Mouse (Mus musculus) hematopoietic stem cell, adult 5-6 weeks (primary cell): ENCODE measurements at regions not wholly inside any gene's neighbourhood (a gene's known extent, or its start where the extent isn't known, plus 50 kb on each side); places are given as distances from the start of the nearest gene placed in this dataset.

Experiments used
- ATAC-seq, 2 experiments: fragments of 125-278 bp in 1 of 2; replicated peaks in 1 of 2; 2 replicates each; pipeline ENCODE4 v1.8.0; 2016 to 2017; ENCODE audit warnings: inconsistent platforms in 2 of 2, mild to moderate bottlenecking in 2 of 2, moderate number of reproducible peaks in 2 of 2, low read depth in 1 of 2, moderate TSS enrichment in 1 of 2; ENCODE audit not compliant: low FRiP score in 2 of 2, poor library complexity in 2 of 2, severe bottlenecking in 2 of 2, insufficient read depth in 1 of 2, low TSS enrichment in 1 of 2

- no peak for ATAC-seq
Measured at GRCm38 (mm10) chr13:19523686-19524085, 96.0 kb downstream of the Epdr1 start.

- peak; percentile 17 to 62; a peak in 2 of 4 replicates for ATAC-seq
Measured at GRCm38 (mm10) chr13:19517938-19518777, 101.6 kb downstream of the Epdr1 start.

GRCm38 (mm10) chr13:19514844-19515555 lies 104.7 kb downstream of the Epdr1 start:
- no peak for ATAC-seq

GRCm38 (mm10) chr13:19506543-19506942 lies 110.9 kb upstream of the Stard3nl start:
- ATAC-seq: no peak

GRCm38 (mm10) chr13:19504241-19504640 lies 108.6 kb upstream of the Stard3nl start:
- no peak for ATAC-seq

GRCm38 (mm10) chr13:19482198-19482597 lies 86.6 kb upstream of the Stard3nl start:
- ATAC-seq: no peak

- ATAC-seq: no peak
Measured at GRCm38 (mm10) chr13:19474041-19474440, 78.4 kb upstream of the Stard3nl start.

- no peak for ATAC-seq
Measured at GRCm38 (mm10) chr13:19470729-19471128, 75.1 kb upstream of the Stard3nl start.

- no peak for ATAC-seq
Measured at GRCm38 (mm10) chr13:19466722-19467384, 71.3 kb upstream of the Stard3nl start.

- no peak for ATAC-seq
Measured at GRCm38 (mm10) chr13:19462966-19463365, 67.4 kb upstream of the Stard3nl start.

- ATAC-seq: no peak
Measured at GRCm38 (mm10) chr13:19449387-19449786, 53.8 kb upstream of the Stard3nl start.
